Mouse (Mus musculus): ENCODE results near the gene Tex35. TPM values are rescaled to one million over a fixed set of nuclear protein-coding genes. Genes with fewer than 3 reads are reported as not detected.
A peak's percentile ranks its signal among the peaks of the same experiment; 100 is the strongest.

Gene Tex35
- polyA plus RNA-seq, 1 experiment from 2014 or later = not detected

GRCm38 (mm10) chr1:157137132-157137853, 28.8 kb upstream of the Tex35 start:
- WGBS = 59% methylated on average over 9 of the region's 9 CpGs
- H3K36me3 ChIP-seq (ENCODE audit: insufficient read depth) = no peaks in the 10 kb centered on the region
- H3K9ac ChIP-seq = no peak overlapping the region
- H3K4me2 ChIP-seq = no peak overlapping the region
- ATAC-seq (ENCODE audit: insufficient read depth) = peak; percentile 96
- TF ChIP-seq CTCF (IDR thresholded peaks at IDR 0.05; ENCODE audit: low read depth) = no peak; the same call in 1 of the 2 replicates
- H3K27ac ChIP-seq (ENCODE audit: low read depth) = no peak overlapping the region
- no peak overlapping the region for H3K4me3 ChIP-seq (ENCODE audit: low read depth, low read length)
- H3K27me3 ChIP-seq (ENCODE audit: insufficient read depth, low read length) = no peaks in the 10 kb centered on the region
- no peaks in the 10 kb centered on the region for H3K9me3 ChIP-seq (ENCODE audit: low read depth, low read length)
- H3K4me1 ChIP-seq (ENCODE audit: insufficient read depth) = no peaks in the 10 kb centered on the region
- DNase-seq = peak; percentile 85

- Histone ChIP-seq H3K4me1 (ENCODE audit: insufficient read depth) (no peaks in the 10 kb centered on the region), H3K4me2 (no peak overlapping the region), H3K9ac (no peak overlapping the region), H3K4me3 (ENCODE audit: low read depth, low read length) (no peak overlapping the region), H3K27me3 (ENCODE audit: insufficient read depth, low read length) (no peaks in the 10 kb centered on the region), H3K9me3 (ENCODE audit: low read depth, low read length) (no peaks in the 10 kb centered on the region), H3K27ac (ENCODE audit: low read depth) (no peak overlapping the region), H3K36me3 (ENCODE audit: insufficient read depth) (no peaks in the 10 kb centered on the region)
- ATAC-seq (ENCODE audit: insufficient read depth) (peak; percentile 77; the same call in 1 of the 2 replicates), DNase-seq (peak; percentile 44)
- TF ChIP-seq CTCF (IDR thresholded peaks at IDR 0.05; ENCODE audit: low read depth) = no peak
- 92% methylated on average over 2 of the region's 2 CpGs for WGBS
These were observed 19.7 kb upstream of the Tex35 start for GRCm38 (mm10) chr1:157128219-157128618.

- Histone ChIP-seq H3K36me3 (ENCODE audit: insufficient read depth) (no peaks in the 10 kb centered on the region), H3K4me2 (no peak overlapping the region), H3K27ac (ENCODE audit: low read depth) (no peak overlapping the region), H3K4me1 (ENCODE audit: insufficient read depth) (no peaks in the 10 kb centered on the region), H3K27me3 (ENCODE audit: insufficient read depth, low read length) (no peaks in the 10 kb centered on the region), H3K9me3 (ENCODE audit: low read depth, low read length) (no peaks in the 10 kb centered on the region), H3K9ac (no peak overlapping the region), H3K4me3 (ENCODE audit: low read depth, low read length) (no peak overlapping the region)
- no peak for TF ChIP-seq CTCF (IDR thresholded peaks at IDR 0.05; ENCODE audit: low read depth)
- no peak for ATAC-seq (ENCODE audit: insufficient read depth)
- DNase-seq = no peak
- 44% methylated on average over 3 of the region's 3 CpGs for WGBS
These were observed 15.4 kb upstream of the Tex35 start for GRCm38 (mm10) chr1:157123836-157124235.

- ATAC-seq (ENCODE audit: insufficient read depth) (peak; percentile 32; the same call in 1 of the 2 replicates), DNase-seq (no peak)
- Histone ChIP-seq H3K27me3 (ENCODE audit: insufficient read depth, low read length) (no peaks in the 10 kb centered on the region), H3K4me3 (ENCODE audit: low read depth, low read length) (no peak overlapping the region), H3K27ac (ENCODE audit: low read depth) (no peak overlapping the region), H3K36me3 (ENCODE audit: insufficient read depth) (no peaks in the 10 kb centered on the region), H3K4me2 (no peak overlapping the region), H3K4me1 (ENCODE audit: insufficient read depth) (no peaks in the 10 kb centered on the region), H3K9ac (no peak overlapping the region), H3K9me3 (ENCODE audit: low read depth, low read length) (no peaks in the 10 kb centered on the region)
- 66% methylated on average over 6 of the region's 6 CpGs for WGBS
- TF ChIP-seq CTCF (IDR thresholded peaks at IDR 0.05; ENCODE audit: low read depth) = no peak
These were observed 10.7 kb upstream of the Tex35 start for GRCm38 (mm10) chr1:157119168-157119567.

- H3K4me1 ChIP-seq (ENCODE audit: insufficient read depth) = no peaks in the 10 kb centered on the region
- no peaks in the 10 kb centered on the region for H3K27me3 ChIP-seq (ENCODE audit: insufficient read depth, low read length)
- no peak overlapping the region for H3K4me2 ChIP-seq
- no peak overlapping the region for H3K27ac ChIP-seq (ENCODE audit: low read depth)
- peak; percentile 63; the same call in 1 of the 2 replicates for ATAC-seq (ENCODE audit: insufficient read depth)
- no peak overlapping the region for H3K4me3 ChIP-seq (ENCODE audit: low read depth, low read length)
- 72% methylated on average over 3 of the region's 3 CpGs for WGBS
- H3K9me3 ChIP-seq (ENCODE audit: low read depth, low read length) = no peaks in the 10 kb centered on the region
- DNase-seq = no peak
- TF ChIP-seq CTCF (IDR thresholded peaks at IDR 0.05; ENCODE audit: low read depth) = no peak
- no peaks in the 10 kb centered on the region for H3K36me3 ChIP-seq (ENCODE audit: insufficient read depth)
- H3K9ac ChIP-seq = no peak overlapping the region
These were observed 9.0 kb upstream of the Tex35 start for GRCm38 (mm10) chr1:157117440-157117839.

- no peaks in the 10 kb centered on the region for H3K36me3 ChIP-seq (ENCODE audit: insufficient read depth)
- no peak for ATAC-seq (ENCODE audit: insufficient read depth)
- H3K27ac ChIP-seq (ENCODE audit: low read depth) = no peak overlapping the region
- no peak overlapping the region for H3K4me2 ChIP-seq
- no peaks in the 10 kb centered on the region for H3K9me3 ChIP-seq (ENCODE audit: low read depth, low read length)
- no peak overlapping the region for H3K9ac ChIP-seq
- no peak overlapping the region for H3K4me3 ChIP-seq (ENCODE audit: low read depth, low read length)
- H3K4me1 ChIP-seq (ENCODE audit: insufficient read depth) = no peaks in the 10 kb centered on the region
- no peaks in the 10 kb centered on the region for H3K27me3 ChIP-seq (ENCODE audit: insufficient read depth, low read length)
- no peak for DNase-seq
- 64% methylated on average over 2 of the region's 2 CpGs for WGBS
- no peak for TF ChIP-seq CTCF (IDR thresholded peaks at IDR 0.05; ENCODE audit: low read depth)
These were observed 6.0 kb upstream of the Tex35 start for GRCm38 (mm10) chr1:157114492-157114891.

GRCm38 (mm10) chr1:157110287-157110835, 1.9 kb upstream of the Tex35 start:
- no peaks in the 10 kb centered on the region for H3K27me3 ChIP-seq (ENCODE audit: insufficient read depth, low read length)
- H3K4me2 ChIP-seq = no peak overlapping the region
- H3K9me3 ChIP-seq (ENCODE audit: low read depth, low read length) = no peaks in the 10 kb centered on the region
- H3K4me3 ChIP-seq (ENCODE audit: low read depth, low read length) = no peak overlapping the region
- no peak for TF ChIP-seq CTCF (IDR thresholded peaks at IDR 0.05; ENCODE audit: low read depth)
- no peaks in the 10 kb centered on the region for H3K4me1 ChIP-seq (ENCODE audit: insufficient read depth)
- DNase-seq (peak; percentile 21), ATAC-seq (ENCODE audit: insufficient read depth) (no peak)
- H3K9ac ChIP-seq = no peak overlapping the region
- no peak overlapping the region for H3K27ac ChIP-seq (ENCODE audit: low read depth)
- WGBS = 57% methylated on average over 6 of the region's 6 CpGs
- H3K36me3 ChIP-seq (ENCODE audit: insufficient read depth) = no peaks in the 10 kb centered on the region

Measured in lung, embryonic 14.5 days (tissue).